Mouse (Mus musculus): ENCODE measurements at regions not wholly inside any gene's neighbourhood (a gene's known extent, or its start where the extent isn't known, plus 50 kb on each side); places are given as distances from the start of the nearest gene placed in this dataset.

GRCm38 (mm10) chr15:34775714-34776113, 418.0 kb upstream of the 9430069I07Rik start:
- DNase-seq, result no peak

- DNase-seq, result no peak
Measured at GRCm38 (mm10) chr15:34751746-34752145, 394.1 kb upstream of the 9430069I07Rik start.

DNA sequence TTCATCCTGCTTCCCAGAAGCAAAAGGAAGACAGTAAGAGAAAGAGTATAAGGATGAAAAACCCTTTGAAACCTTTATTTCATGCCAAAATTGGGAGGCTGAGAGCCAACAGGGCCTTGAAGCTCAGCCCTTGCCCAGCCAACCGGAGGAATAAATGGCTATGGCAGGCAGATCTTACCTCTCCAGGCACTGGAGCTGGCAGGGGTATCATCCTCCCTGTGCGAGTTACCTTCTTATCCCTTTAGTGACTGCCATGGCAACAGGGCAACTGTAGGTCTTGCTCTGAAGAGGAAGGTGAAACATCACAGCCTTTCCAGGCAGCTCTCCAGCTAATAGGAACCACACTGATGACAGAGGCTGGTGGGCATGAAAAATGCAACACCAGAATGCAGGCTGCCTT, 393.3 kb upstream of the 9430069I07Rik start:
- DNase-seq, result no peak

DNA sequence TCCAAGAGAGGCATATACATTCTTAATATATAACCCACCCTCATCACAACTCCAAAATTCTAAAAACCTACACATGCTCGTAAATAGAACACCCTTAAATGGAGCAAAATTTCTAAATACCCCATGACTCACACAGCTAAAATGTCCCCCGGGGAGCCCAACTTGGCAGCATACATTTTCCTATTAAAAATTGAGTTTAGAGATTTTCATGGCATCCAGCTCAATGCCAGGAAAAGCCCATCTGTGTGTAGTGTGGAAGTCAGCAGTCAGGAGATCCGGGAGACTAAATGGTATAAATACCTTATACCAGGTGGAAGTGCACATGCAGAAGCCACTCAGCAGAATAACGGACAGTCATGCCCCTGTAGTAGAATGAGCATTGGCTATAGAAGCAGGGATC, 389.4 kb upstream of the 9430069I07Rik start:
- no peak for DNase-seq

DNA sequence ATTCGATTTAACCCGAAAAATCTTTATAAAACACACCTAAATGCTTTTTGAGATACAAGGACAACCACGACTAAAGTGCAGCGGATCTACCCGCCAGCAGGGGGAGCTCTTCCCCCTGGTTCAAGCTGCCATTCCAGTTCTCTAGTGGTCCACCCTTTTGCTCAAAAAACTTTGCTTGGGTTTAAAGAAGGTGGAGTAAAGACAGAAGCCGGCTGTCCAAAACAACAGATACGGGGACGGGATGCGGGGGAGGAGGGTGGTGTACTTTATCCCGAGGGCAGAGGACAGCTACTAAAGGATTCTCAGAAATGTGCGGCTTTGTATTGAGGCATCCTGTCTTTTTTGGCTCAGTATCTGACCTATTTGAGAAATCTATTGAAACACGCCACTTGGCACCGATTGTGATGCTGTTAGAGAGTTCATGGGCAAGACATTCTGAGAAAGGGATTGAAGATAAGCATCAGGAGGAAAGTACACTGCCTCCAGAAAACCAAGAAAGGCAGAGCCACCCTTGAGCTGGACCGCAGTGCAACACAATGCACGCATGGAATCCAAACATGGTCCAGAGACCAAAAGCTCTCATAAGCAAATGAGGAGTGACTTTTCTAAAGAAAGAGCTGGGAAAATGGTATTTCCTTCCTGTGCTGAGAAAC, 385.6 kb upstream of the 9430069I07Rik start:
- peak; percentile 43 for DNase-seq

- DNase-seq, result no peak
Measured at GRCm38 (mm10) chr15:34741488-34741887, 383.8 kb upstream of the 9430069I07Rik start.
